Mouse (Mus musculus) forebrain, postnatal 0 days (tissue): Measurements from ENCODE around the gene Shisa5. TPM values are rescaled to one million over a fixed set of nuclear protein-coding genes. Genes with fewer than 3 reads are reported as not detected.

ENCODE experiments used
- ATAC-seq: fragments of 200-750 bp; cut with Nextera tagmentation; 2 replicates; pipeline ENCODE4 v1.8.0; 2017; ENCODE audit warnings: mild to moderate bottlenecking, moderate library complexity
- DNase-seq: peaks from one replicate; pipeline ENCODE4 v3.0.0-alpha.2; 2015
- H3K27ac ChIP-seq: fragments of 300-500 bp; sonication (generic); 2 replicates; pipeline ENCODE4 v1.5.1; 2014; ENCODE audit warnings: low read depth, mild to moderate bottlenecking, antibody characterized with exemption, low read length, moderate library complexity, mixed read lengths
- H3K27me3 ChIP-seq: fragments of 300-500 bp; sonication (generic); 2 replicates; pipeline ENCODE4 v1.6.1; 2014; ENCODE audit warnings: mild to moderate bottlenecking, low read length, mixed read lengths; ENCODE audit not compliant: insufficient read depth
- H3K36me3 ChIP-seq: fragments of 300-500 bp; sonication (generic); 2 replicates; pipeline ENCODE4 v1.6.1; 2014; ENCODE audit warnings: mild to moderate bottlenecking, moderate library complexity; ENCODE audit not compliant: insufficient read depth
- H3K4me1 ChIP-seq: fragments of 300-500 bp; sonication (generic); 2 replicates; pipeline ENCODE4 v1.6.1; 2014; ENCODE audit warnings: antibody characterized with exemption; ENCODE audit not compliant: insufficient read depth
- H3K4me2 ChIP-seq: fragments of 300-500 bp; sonication (generic); 2 replicates; pipeline ENCODE4 v1.6.1; 2014; ENCODE audit warnings: low read depth, mild to moderate bottlenecking, moderate library complexity
- H3K4me3 ChIP-seq: fragments of 300-500 bp; sonication (generic); 2 replicates; pipeline ENCODE4 v1.5.1; 2014; ENCODE audit warnings: low read depth, low read length, mixed read lengths
- H3K9ac ChIP-seq: fragments of 300-500 bp; sonication (generic); 2 replicates; pipeline ENCODE4 v1.6.1; 2014; ENCODE audit warnings: mild to moderate bottlenecking
- H3K9me3 ChIP-seq: fragments of 300-500 bp; sonication (generic); 2 replicates; pipeline ENCODE4 v1.6.1; 2016; ENCODE audit warnings: low read length
- CTCF ChIP-seq: sonication (generic); IDR thresholded peaks from 2 replicates; pipeline ENCODE4 v1.5.1; 2016; ENCODE audit warnings: antibody characterized with exemption, control low read depth, low read depth
- WGBS: fragments of 180-500 bp; shearing (Covaris S2); extraction: QIAGEN DNeasy Blood & Tissue Kit; methylation state at CpG from one replicate; pipeline ENCODE4 v1.1.7; 2014; 5-methylcytosine and 5-hydroxymethylcytosine counted together
- polyA plus RNA-seq: library from polyadenylated mRNA; unstranded; fragments of >200 nt; fragmentation: Nextera tagmentation; extraction: Ambion mirVana; gene quantifications from 2 replicates; pipeline ENCODE4 v1.2.1, GENCODE M21; 2015
- total RNA-seq: library from RNA; depleted of rRNA; stranded (reverse); fragments of >200 nt; gene quantifications from 2 replicates; pipeline ENCODE4 v1.2.3, GENCODE M21; 2014

Gene Shisa5
- total and polyA plus RNA-seq, 2 experiments from 2014 or later: 68.4 to 77.3 TPM

- 73% methylated on average over 9 of the region's 10 CpGs for WGBS
- TF ChIP-seq CTCF: no peak
- no peak overlapping the region for H3K4me3 ChIP-seq
- H3K9me3 ChIP-seq: no peaks in the 10 kb centered on the region
- H3K27me3 ChIP-seq: no peaks in the 10 kb centered on the region
- peaks cover 49% of the 10 kb centered on the region for H3K36me3 ChIP-seq
- H3K27ac ChIP-seq: no peak overlapping the region
- no peak overlapping the region for H3K9ac ChIP-seq
- DNase-seq (no peak), ATAC-seq (no peak)
- no peak overlapping the region for H3K4me2 ChIP-seq
- H3K4me1 ChIP-seq: no peaks in the 10 kb centered on the region
These were observed 29.2 kb upstream of the Shisa5 start for GRCm38 (mm10) chr9:109008994-109009635.

GRCm38 (mm10) chr9:109009636-109010315 lies 28.6 kb upstream of the Shisa5 start:
- H3K9ac ChIP-seq: no peak overlapping the region
- no peak for ATAC-seq

GRCm38 (mm10) chr9:109010316-109010690 lies 28.1 kb upstream of the Shisa5 start:
- peaks cover 51% of the 10 kb centered on the region for H3K36me3 ChIP-seq
- no peak overlapping the region for H3K4me3 ChIP-seq
- H3K9ac ChIP-seq: no peak overlapping the region
- DNase-seq (no peak), ATAC-seq (no peak)
- H3K27me3 ChIP-seq: no peaks in the 10 kb centered on the region
- 91% methylated on average over 14 of the region's 14 CpGs for WGBS
- no peak overlapping the region for H3K27ac ChIP-seq
- no peak for TF ChIP-seq CTCF
- H3K9me3 ChIP-seq: no peaks in the 10 kb centered on the region
- no peak overlapping the region for H3K4me2 ChIP-seq
- H3K4me1 ChIP-seq: no peaks in the 10 kb centered on the region

More at GRCm38 (mm10) chr9:109009636-109010315, 28.6 kb upstream of the Shisa5 start:
- Histone ChIP-seq H3K4me2 (no peak overlapping the region), H3K36me3 (peaks cover 50% of the 10 kb centered on the region), H3K9me3 (no peaks in the 10 kb centered on the region), H3K4me1 (no peaks in the 10 kb centered on the region), H3K4me3 (no peak overlapping the region), H3K27me3 (no peaks in the 10 kb centered on the region), H3K27ac (no peak overlapping the region)
- no peak for TF ChIP-seq CTCF
- WGBS: 66% methylated on average over 17 of the region's 17 CpGs
- no peak for DNase-seq

- 73% methylated on average over 8 of the region's 8 CpGs for WGBS
- Histone ChIP-seq H3K4me3 (no peak overlapping the region), H3K4me1 (no peaks in the 10 kb centered on the region), H3K27ac (no peak overlapping the region), H3K4me2 (no peak overlapping the region), H3K9ac (no peak overlapping the region), H3K36me3 (peaks cover 25% of the 10 kb centered on the region), H3K9me3 (no peaks in the 10 kb centered on the region), H3K27me3 (no peaks in the 10 kb centered on the region)
- ATAC-seq (no peak), DNase-seq (no peak)
- no peak for TF ChIP-seq CTCF
These were observed 23.0 kb upstream of the Shisa5 start for GRCm38 (mm10) chr9:109015397-109015796.

GRCm38 (mm10) chr9:109016973-109017604 lies 21.3 kb upstream of the Shisa5 start:
- DNase-seq (no peak), ATAC-seq (no peak)

GRCm38 (mm10) chr9:109021428-109021827 lies 16.9 kb upstream of the Shisa5 start:
- H3K4me1 ChIP-seq: no peaks in the 10 kb centered on the region
- H3K4me2 ChIP-seq: no peak overlapping the region
- no peak for TF ChIP-seq CTCF
- DNase-seq: no peak
- peaks cover 21% of the 10 kb centered on the region for H3K36me3 ChIP-seq
- H3K4me3 ChIP-seq: no peak overlapping the region
- H3K9me3 ChIP-seq: no peaks in the 10 kb centered on the region
- no peak overlapping the region for H3K27ac ChIP-seq
- H3K9ac ChIP-seq: no peak overlapping the region
- ATAC-seq: no peak
- no peaks in the 10 kb centered on the region for H3K27me3 ChIP-seq
- WGBS: 85% methylated on average over 4 of the region's 4 CpGs

More at GRCm38 (mm10) chr9:109016973-109017604, 21.3 kb upstream of the Shisa5 start:
- no peak for TF ChIP-seq CTCF
- no peak overlapping the region for H3K4me2 ChIP-seq
- no peaks in the 10 kb centered on the region for H3K4me1 ChIP-seq
- H3K27ac ChIP-seq: no peak overlapping the region
- H3K36me3 ChIP-seq: peaks cover 18% of the 10 kb centered on the region
- H3K4me3 ChIP-seq: no peak overlapping the region
- 75% methylated on average over 11 of the region's 11 CpGs for WGBS
- H3K9me3 ChIP-seq: no peaks in the 10 kb centered on the region
- H3K9ac ChIP-seq: no peak overlapping the region
- no peaks in the 10 kb centered on the region for H3K27me3 ChIP-seq
